Mouse (Mus musculus): ENCODE data around the gene Iqgap2. TPM values are rescaled to one million over a fixed set of nuclear protein-coding genes. Genes with fewer than 3 reads are reported as not detected.

Gene Iqgap2
- 10 to 100 TPM; 93.7 to 97.7 TPM for total RNA-seq (2021)
- long read RNA-seq, experiment 1, full-length matches to known transcripts: 1 of 9 reads
- long read RNA-seq, experiment 1, partial matches to known transcripts: 7 of 9 reads
- long read RNA-seq, experiment 1, other reads (novel, unspliced or antisense): 1 of 9 reads
- long read RNA-seq, experiment 2, full-length matches to known transcripts: 2 of 25 reads
- long read RNA-seq, experiment 2, partial matches to known transcripts: 15 of 25 reads
- long read RNA-seq, experiment 2, other reads (novel, unspliced or antisense): 8 of 25 reads

DNA sequence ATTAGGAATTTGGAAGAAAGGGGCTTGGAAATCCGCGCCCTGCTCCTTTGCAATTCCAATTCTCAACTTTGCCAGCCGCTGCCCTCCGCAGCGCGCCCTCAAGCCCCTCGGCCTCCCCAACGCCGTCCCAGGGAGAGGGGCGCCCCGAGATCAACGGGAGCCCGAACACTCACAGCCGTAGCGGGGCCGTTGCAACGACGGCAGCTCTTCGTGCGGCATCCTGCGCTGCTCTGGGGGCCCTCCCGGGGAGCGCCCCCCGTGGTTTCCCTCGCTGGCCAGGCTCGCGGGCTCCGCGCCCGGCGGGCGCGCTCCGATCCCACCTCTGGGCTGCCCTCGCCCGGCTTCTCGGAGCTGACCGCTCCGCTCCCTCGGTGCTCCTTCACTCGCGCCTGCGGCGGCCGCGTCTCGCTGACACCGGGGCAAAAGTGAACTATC lies at the start of gene Iqgap2:
TSS of gene Iqgap2 (minus strand) at position 432 of the 435 bp plus-strand sequence.
- DNase-seq (ENCODE audit: low spot score in 2 of 2): no peak

DNA sequence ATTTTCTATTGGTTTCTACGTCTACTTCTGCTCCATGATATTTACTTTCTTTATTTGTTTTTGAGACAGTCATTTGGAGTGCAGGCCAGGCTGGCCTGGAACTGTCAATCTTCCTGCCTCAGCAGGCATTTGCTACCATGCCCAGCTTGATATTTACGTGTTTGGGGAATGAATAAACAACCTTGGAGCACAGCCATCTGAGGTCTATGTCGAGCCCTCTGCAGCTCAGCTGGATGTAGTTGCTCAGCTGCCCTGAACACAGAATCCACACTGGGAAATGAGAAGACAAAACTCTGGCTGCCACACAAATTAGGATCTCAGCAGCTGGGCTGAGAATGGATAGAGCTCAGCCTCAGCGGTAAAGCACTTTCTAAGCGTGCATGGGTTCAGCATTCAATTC lies 49.1 kb upstream of the Iqgap2 start:
- DNase-seq (ENCODE audit: low spot score in 2 of 2): no peak

DNA sequence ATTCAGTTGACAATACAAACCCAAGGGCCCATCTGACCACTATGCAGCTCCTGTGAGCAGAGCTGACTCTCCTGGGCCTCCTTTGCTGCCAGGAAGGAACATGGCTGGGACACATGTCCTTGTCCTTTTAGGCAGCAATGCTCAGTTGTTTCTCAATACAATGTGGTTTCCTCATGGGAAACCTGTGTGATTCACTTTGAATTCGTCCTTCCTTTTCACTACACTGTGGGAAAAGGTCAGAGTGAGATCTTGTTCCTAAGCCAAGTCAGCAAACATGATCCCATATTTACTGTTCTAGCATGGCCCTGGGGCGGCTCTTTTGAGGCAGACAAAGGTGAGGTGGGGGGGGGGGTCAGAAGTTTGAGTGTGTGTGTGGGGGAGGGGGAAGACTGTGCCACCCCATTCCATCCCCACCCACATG lies 32.5 kb upstream of the Iqgap2 start:
- DNase-seq (ENCODE audit: low spot score in 2 of 2): no peak

DNA sequence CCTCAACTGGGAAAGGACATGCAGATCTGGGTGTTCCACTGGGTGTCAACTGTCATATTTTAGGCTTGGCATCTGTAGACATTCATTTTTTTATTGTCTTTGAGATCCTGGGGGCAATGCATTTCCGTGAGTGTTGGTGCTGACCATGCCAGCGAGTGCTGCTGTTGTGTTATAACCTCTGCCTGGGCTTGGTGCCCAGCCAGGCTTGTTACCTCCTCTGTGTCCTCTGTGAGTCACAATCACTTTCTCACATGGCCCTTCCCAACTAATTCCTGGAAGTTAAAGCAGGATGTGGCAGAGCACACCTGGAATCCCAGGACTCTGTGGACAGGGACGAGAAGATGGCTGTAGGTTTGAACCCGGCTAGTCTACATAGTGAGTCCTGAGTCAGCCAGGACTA lies 30.9 kb upstream of the Iqgap2 start:
- no peak for DNase-seq (ENCODE audit: low spot score in 2 of 2)

DNA sequence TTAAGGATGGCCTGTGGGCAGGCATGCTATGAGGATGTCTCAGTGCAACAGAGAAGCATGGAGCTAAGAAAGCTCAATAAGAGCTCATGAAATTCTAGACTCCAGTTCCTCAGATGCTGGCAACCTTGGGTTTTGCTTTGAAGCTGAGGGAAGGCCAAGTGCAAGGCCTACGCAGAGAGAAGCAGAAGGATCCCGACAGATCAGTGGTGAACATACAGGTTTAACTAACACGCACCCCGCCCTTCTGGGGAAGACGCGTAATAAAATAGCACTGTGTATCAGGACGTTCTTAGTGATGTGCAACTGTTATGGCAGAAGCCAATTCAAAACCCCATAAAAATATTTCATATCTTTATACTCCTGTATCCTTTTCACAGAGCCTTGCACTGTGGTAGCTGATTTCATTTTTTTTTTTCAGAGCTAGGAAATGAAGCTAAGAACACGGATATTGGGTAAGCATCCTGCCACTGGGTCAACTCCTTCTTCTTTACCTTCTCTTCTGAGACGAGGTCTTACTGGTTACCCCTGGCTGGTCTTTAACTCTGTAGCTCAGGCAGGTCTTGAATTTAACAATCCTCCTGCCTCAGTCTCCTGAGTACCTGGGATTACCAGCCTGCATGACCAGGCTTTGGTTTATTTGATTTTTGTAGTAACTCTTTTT lies 27.0 kb upstream of the Iqgap2 start:
- DNase-seq (ENCODE audit: low spot score in 2 of 2): no peak

DNA sequence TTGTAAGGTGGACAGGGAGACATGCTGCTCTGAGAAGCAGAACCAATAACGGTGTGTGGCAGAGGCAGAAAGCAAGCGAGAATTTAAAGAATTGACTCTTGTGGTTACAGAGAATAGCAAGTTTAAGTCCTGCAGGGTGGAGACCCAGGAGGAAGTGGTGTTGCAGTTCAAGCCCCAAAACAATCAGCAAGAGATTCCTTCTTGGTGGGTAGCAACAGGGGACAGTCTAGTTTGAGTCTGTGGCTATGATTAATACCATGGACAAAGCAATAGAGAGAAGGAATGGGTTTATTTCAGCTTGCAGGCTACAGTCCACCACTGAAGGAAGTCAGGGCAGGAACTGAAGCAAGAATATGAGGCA lies 21.3 kb upstream of the Iqgap2 start:
- DNase-seq (ENCODE audit: low spot score in 2 of 2): no peak

DNA sequence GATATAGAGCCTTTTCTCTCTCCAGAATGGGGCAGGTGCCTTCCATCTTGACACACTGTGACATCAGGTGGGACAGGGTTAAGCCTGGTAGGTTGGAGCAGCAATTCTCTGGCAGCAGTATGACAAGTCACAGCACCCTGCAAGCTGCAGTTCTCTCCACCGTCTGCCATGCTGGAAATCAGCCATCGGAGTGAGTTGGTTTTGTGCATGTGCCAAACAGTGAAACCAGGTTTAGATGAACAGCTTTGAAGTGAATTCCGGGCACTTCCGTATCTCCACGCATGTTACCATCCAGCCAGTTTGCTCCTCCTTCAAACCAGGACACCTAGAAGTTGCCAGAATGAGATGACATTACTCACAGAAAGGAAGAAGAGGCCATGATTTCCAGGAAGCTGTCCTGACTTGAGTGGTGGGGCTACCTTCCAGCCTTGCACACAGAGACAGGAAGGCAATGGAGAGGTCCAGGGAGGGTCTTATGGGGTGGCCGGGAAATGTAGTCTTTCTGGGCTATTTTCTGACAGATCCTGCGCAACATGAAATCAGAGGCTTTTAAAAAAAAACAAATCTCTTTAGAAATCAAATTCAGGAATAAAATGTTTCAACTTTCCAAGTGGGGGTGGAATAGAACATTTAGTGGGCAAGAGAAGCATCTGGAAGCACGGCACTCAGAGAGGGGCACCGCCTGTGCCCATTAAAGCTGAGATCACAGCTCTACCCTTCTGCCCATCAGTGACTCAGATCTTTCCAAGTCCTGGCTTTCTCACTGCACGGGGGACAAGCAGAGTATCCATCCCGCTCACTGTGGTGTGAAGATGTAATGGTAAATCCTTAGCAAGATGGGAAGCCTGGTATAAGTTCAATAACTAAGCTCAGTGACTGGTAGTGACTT lies 20.7 kb upstream of the Iqgap2 start:
- no peak for DNase-seq (ENCODE audit: low spot score in 2 of 2)

DNA sequence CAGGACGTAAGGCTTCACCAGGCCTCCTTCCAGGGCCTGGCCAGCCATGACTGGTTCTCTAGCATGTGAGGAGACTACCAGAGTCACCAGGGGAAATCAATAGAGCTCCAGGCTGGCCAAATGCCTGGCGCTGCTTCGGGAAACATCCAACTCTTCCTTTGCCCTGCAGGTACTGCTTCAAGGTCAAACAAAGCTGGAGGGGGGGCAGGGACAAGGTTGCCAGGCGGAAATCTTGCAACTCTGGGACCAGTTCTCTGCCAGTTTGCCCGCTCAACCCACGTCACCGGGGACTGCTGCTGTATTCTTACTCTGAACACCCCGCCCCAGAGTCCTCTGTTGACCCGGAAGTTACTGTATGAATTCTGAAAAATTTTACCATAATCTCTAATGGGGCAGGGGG lies 18.5 kb upstream of the Iqgap2 start:
- no peak for DNase-seq (ENCODE audit: low spot score in 2 of 2)

DNA sequence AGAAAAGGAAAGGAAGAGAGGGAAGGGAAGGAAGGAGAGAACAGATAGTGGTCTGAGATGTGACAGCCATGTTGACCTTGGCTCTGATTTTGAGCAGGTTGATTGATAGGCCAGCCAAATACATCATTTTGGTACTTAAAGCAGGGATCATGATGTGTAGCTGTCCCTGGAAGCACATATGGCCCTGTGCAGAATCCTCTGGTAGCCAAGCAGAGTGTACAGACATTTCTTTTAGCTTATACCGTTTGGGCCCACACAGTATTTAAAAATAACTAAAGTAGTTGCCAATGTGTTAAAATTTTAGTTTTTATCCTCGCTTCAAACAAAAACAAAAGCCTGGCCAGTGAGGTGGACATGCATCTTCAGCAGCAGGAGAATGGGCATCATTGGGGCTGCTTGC lies 17.5 kb upstream of the Iqgap2 start:
- no peak for DNase-seq (ENCODE audit: low spot score in 2 of 2)

DNA sequence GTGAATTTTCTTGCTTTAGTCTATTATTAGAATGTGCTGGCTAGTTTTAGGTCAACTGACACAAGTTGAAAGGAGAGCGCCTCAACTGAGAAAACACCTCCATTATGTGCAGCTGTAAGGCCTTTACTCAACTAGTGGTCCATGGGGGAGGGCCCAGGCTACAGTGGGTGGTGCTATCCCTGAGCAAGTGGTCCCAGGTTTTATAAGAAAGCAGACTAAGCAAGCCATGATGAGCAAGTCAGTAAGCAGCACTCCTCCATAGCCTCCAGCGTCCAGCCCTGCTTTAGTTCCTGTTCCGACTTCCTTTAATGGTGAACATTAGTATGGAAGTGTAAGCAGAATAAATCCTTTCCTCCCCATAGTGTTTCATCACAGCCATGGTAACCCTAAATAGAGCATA lies 11.0 kb upstream of the Iqgap2 start:
- DNase-seq (ENCODE audit: low spot score in 2 of 2): no peak

DNA sequence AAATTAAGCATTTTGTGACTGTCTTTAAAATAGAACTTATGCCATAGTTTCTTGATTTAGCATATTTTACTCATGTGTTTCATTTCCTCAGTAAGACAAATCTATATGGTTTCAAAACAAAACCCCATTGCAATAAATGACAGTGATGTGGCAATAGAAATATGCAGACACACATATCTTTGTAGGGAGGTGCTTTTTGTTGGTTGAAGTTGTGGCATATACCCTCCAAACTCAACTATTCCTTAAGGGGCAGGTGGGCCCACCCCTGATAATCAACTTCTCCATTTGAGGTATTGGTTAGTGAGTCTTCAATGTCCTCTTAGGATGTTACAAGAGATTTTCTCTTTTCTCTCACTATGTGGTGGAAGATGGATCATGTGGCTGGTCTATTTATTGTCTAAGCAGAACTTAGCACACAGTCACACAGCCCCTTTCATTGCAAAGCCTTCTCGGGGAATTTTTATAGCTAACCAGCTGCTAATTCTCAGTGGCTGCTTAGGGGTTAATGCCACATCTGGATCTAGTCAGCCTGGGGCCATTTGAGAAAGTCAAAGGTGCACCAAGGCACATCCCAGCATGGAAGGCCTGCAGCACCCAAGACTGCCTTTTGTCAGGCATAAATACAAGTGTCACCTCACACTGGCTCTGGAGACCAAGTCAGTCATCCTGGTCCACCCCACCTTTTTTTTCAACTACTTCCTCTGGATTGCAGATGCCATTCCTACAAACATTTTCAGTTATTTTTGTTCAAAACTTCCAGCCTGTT lies 8.3 kb upstream of the Iqgap2 start:
- no peak for DNase-seq (ENCODE audit: low spot score in 2 of 2)

DNA sequence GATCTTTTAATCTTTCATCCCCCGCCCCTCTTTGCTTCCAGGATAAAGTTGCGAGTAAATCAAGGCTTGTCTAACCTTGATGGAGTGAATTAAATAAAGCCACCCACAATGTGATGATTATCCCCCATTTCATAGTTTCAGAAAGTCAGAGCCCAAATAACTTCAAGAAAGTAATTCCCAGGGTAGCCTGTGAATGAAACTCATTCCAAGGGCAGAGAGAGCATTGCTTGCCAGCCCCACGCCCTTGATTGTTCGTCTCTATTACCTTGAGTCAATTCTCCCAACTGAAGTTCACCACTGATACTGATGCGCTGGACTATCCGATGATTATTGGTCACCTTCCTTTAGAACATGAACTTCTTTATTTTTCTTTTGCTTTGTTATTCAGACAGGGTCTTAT lies 4.8 kb upstream of the Iqgap2 start:
- DNase-seq (ENCODE audit: low spot score in 2 of 2): no peak

DNA sequence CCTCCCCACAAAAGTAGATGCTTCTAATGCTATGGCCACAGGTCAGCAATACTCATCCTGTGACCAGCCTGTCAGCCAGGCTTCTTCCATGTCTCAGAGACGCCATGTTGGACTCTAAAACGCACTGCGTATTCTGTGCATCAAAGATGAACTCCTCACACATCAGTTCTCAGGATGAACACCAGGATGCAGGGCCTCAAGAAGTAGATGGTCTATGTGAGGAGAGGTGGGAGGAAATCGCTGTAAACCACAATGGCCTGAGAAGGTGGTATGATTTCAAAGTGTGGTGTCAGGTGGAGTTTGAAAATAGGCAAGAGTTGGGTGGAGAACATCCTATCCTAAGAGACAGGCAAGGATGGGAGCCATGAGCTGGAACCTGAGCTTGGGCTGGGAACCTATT lies 1.4 kb upstream of the Iqgap2 start:
- DNase-seq (ENCODE audit: low spot score in 2 of 2): no peak

DNA sequence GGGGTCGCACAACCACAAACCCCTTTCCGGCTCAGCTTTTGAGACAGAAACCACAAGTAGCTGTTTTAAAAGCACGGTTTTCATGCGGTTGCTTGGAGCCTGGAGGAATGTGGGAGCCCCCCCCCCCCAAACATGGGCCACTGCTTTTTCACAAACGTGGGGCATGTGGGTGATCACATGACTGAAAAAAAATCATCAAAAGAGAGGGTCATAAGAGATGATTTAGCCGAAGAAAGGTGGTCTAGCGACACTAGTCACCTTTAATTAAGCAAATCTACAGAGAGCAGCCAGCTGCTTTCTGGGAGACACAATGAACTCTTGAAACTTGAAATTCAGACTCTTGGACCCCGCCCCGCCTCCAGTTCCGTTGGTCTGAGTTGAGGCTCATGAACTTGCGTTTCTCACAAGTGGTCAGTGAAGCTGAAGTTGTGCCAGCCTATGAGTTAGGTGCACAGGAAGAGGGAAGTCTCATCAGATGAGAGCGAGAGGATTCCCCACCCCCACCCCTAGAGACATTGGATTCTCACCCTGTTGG lies 956 bp upstream of the Iqgap2 start:
- no peak for DNase-seq (ENCODE audit: low spot score in 2 of 2)

DNA sequence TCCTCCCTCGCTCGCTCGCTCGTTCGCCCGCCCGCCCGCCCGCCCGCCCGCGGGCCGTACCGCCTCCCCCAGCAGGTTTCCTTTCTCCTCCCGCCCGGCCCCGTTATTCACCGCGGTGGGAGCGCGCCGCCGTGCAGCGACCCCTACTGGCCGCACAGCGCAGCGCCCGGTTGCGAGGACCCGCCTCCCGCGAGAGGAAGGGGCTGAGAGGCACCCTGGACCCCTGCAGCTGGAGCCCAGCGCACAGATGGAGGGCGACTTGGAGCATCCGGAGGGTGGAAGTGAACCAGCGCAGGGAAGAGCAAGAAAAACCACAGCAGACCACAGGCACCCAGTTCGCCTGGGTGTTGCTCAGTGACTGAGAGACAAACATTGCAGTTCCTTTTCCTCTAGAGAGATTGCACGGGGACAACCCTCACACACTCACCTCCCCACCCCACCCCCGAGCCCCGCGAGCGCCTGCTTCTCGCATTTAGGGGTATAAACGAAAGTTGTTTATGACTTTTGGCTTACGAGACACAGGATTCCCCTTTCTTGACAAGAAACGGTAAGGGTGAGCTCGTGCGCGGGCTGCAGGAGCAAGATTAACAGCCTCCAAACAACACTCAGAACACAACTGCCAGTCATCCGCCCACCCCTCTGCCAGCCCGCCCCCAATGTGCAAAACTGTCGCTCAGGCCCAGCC lies 346 bp upstream of the Iqgap2 start:
- peak; percentile 71 to 88 for DNase-seq (ENCODE audit: low spot score in 2 of 2)

DNA sequence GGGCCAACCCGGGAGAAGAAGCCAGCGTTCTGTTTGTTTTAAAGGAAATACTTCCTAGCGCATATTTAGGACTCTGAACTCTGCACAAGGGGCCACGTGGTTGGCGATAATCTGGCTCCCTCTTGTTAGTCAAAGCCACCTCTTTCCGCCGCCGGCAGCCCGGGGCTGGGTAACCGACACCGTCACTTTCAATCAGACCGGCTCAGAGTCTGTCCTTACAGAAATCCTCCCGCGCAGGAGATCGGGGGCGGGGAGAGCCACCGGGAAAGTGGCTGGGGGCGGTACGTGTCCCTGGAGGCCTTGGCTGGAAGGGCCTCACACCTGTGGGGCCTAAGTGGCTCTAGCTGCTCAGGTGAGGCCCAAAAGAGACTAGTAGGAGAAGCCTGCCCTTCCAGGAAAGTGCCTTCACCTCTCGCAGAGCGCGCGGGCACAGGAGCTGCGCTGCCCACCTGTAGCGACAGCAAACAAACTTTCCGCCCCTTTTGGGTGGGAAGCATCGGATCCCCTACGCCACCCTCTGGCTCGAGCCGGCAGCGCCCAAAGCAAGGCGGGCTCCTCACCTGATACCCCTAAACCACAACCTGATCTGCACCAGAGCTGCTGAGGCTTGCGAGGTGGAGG lies 761 bp downstream of the Iqgap2 start:
- peak; percentile 25 to 50 for DNase-seq (ENCODE audit: low spot score in 2 of 2)

DNA sequence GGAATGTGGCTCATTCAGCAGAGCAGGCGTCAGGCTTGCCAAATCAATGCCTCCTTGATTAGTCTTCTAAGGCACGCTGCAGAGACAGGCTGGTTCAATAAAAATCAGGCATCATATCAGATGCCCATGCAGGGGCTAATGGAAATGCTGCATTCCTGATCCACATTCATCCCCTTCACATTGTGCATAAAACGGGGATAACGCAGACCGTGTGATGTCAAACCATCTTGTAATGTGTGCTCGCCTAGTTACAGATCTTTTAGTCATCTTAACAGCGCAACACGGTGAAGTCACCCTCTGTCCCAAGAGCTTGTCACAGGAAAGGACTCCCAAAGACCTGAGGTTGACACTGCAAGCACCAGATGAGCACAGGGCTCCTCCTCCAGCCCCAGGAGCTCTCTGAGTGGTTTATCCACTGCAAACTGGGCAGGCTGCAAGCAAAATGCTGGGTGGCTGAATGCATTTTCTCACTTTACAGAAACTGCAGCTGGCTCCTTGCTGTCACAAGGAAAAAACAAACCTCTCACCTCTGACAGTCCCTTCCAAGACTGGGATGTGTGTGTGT lies 1.7 kb downstream of the Iqgap2 start:
- no peak for DNase-seq (ENCODE audit: low spot score in 2 of 2)

DNA sequence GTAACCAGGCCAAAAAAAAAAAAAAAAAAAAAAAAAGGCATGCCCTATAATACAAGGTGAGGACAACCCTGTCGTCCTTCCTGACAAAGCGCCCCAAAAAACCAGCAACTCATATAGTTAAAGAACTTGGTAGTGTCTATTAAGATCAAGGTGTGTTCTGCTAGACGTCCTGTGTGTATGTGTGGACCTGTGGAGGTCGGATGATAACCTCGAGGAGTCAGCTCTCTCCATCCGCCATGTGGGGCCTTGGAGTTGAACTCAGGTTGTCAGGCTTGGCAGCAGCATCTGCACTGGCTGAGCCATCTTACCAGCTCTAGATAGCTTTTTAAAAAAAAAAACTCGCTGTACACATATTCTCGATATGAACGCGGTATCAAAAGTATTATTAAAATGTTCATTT lies 2.4 kb downstream of the Iqgap2 start:
- DNase-seq (ENCODE audit: low spot score in 2 of 2): no peak

DNA sequence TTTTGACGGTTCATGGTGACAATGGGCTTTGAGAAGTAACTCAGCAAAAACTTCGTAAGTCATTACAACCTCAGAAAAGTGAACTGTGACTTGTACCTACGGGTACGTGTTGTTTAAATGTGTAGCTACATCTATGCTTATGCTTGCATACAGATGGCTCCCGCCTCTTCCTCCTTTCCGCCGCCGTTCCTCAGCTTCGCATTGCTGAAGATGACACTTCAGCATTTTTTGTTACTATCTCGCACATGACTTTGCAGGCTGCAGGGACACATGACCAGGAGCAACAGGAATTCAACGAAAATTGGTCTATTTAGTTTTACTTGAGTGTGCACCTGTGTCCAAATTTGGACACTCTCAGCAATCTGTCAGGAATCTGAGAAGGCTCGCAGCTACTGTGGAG lies 3.1 kb downstream of the Iqgap2 start:
- no peak for DNase-seq (ENCODE audit: low spot score in 2 of 2)

DNA sequence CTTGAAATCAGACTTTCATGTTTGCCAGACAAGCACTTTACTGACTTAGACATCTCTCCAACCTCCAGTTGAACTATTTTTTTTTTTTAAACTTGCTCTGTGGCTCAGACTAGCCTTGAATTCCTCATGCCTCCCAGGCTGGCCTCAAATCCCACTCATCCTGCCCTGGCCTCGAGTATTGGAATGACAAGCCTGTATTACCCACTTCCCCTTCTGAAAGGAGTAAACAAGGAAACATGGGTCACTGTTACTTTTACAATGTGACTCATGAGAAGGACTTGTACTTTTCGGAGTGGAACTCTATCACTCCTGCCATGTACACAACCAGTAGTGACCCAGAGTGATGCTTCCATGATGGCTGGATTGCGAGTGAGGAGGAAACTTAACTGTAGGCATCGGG lies 3.6 kb downstream of the Iqgap2 start:
- no peak for DNase-seq (ENCODE audit: low spot score in 2 of 2)
